Mouse (Mus musculus) forebrain, embryonic 16.5 days (tissue): ENCODE measurements around the gene Lrch2. TPM values are rescaled to one million over a fixed set of nuclear protein-coding genes. Genes with fewer than 3 reads are reported as not detected.
"Not testable (repeated sequence)": the region's sequence is repeated elsewhere in the genome, so short reads cannot be mapped to it uniquely, and the experiment has no call there.

Source experiments
- ATAC-seq: fragments of 200-750 bp; cut with Nextera tagmentation; 2 replicates; pipeline ENCODE4 v1.8.0; 2017; ENCODE audit warnings: mild to moderate bottlenecking, moderate library complexity
- H3K27ac ChIP-seq: fragments of 300-500 bp; sonication (generic); 2 replicates; pipeline ENCODE4 v1.5.1; 2014; ENCODE audit warnings: low read length, control low read depth
- H3K27me3 ChIP-seq: fragments of 300-500 bp; sonication (generic); replicated peaks from 2 replicates; pipeline ENCODE4 v1.6.1; 2014; ENCODE audit warnings: low read length; ENCODE audit not compliant: control insufficient read depth, insufficient read depth
- H3K36me3 ChIP-seq: fragments of 300-500 bp; sonication (generic); 2 replicates; pipeline ENCODE4 v1.6.1; 2014; ENCODE audit not compliant: control insufficient read depth, insufficient read depth
- H3K4me1 ChIP-seq: fragments of 300-500 bp; sonication (generic); replicated peaks from 2 replicates; pipeline ENCODE4 v1.6.1; 2014; ENCODE audit warnings: low read length; ENCODE audit not compliant: control insufficient read depth, insufficient read depth
- H3K4me2 ChIP-seq: fragments of 300-500 bp; sonication (generic); 2 replicates; pipeline ENCODE4 v1.6.1; 2014; ENCODE audit warnings: mild to moderate bottlenecking, low read length, control low read depth
- H3K4me3 ChIP-seq: fragments of 300-500 bp; sonication (generic); replicated peaks from 2 replicates; pipeline ENCODE4 v1.5.1; 2014; ENCODE audit warnings: mild to moderate bottlenecking, low read length, control low read depth
- H3K9ac ChIP-seq: fragments of 300-500 bp; sonication (generic); replicated peaks from 2 replicates; pipeline ENCODE4 v1.6.1; 2014; ENCODE audit warnings: low read depth, low read length, control low read depth
- H3K9me3 ChIP-seq: fragments of 300-500 bp; sonication (generic); 2 replicates; pipeline ENCODE4 v1.6.1; 2016; ENCODE audit warnings: low read length; ENCODE audit not compliant: control insufficient read depth
- WGBS: fragments of 180-500 bp; shearing (Covaris S2); extraction: QIAGEN DNeasy Blood & Tissue Kit; methylation state at CpG from one replicate; pipeline ENCODE4 v1.1.7; 2014; 5-methylcytosine and 5-hydroxymethylcytosine counted together
- polyA plus RNA-seq: library from polyadenylated mRNA; unstranded; fragments of >200 nt; fragmentation: Nextera tagmentation; extraction: Ambion mirVana; gene quantifications from 2 replicates; pipeline ENCODE4 v1.2.1, GENCODE M21; 2015

The Lrch2 gene
- 15.4 and 17.7 TPM in 2 replicates for polyA plus RNA-seq

GRCm38 (mm10) chrX:147553421-147554201 is at the start of gene Lrch2:
Gene Lrch2, minus strand, starts transcription at chrX:147554081.
- Histone ChIP-seq H3K27ac (peak within 1 kb of the TSS; percentile 91), H3K4me3 (peak within 1 kb of the TSS; percentile 66), H3K9ac (peak within 1 kb of the TSS; percentile 80), H3K4me1 (peaks cover 8% of the 10 kb centered on the region), H3K36me3 (no peaks in the 10 kb centered on the region), H3K27me3 (no peaks in the 10 kb centered on the region), H3K9me3 (no peaks in the 10 kb centered on the region), H3K4me2 (peak within 1 kb of the TSS; percentile 48)
- WGBS: 17% methylated on average over 37 of the region's 50 CpGs
- peak; percentile 93 for ATAC-seq

DNA sequence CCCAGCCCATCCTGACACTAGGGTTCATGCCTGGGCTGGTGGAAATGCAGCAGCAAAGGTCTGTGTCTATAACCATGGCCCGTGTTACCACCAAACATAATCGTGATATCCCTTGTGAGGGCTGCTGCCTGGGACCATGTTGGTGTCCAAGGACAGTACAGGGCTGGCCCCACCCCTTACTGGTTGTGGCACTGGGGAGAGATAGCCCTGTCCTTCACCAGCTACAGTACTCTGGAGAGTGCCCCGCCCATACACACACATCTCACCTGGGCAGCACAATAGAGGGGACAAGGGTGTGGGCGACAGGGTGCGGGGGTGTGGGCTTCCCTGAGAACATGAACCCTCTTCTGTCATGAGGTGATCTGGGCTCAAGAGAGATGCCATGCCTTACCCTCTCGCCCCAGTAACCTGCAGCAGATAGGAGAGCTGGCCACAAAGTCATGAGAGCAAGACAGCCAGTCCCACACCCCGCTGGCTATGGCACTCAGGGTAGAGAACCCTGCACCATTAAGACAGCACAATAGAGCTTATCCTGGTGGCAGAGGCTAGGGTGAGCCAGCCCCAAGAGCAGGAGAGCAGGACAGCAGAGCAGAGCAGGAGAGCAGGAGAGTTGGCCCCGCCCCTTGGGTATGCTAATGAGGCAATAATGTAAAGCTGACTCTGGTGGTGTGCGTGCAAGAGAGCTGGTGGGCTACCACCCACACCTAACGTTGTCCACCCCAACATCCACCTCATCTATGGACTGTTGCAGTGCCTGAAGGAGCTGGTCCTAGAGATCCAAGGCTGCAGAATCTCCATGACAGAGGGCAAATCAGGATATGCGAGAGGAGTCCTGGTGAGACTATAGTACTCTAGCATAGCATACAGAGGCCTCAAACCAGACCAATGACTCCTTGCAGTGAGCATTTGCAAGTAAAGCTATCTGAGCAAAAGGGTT is 12.7 kb downstream of the Lrch2 start:
- Histone ChIP-seq H3K4me1 (no peaks in the 10 kb centered on the region), H3K9me3 (no peaks in the 10 kb centered on the region), H3K9ac (no peak overlapping the region), H3K27me3 (no peaks in the 10 kb centered on the region), H3K4me3 (no peak overlapping the region), H3K27ac (no peak overlapping the region), H3K36me3 (no peaks in the 10 kb centered on the region), H3K4me2 (no peak overlapping the region)
- ATAC-seq: 0 out of 2 replicates have a peak, but pooled peaks have one; percentile 28
- WGBS: 64% methylated on average over 11 of the region's 11 CpGs

- Histone ChIP-seq H3K4me1 (no peaks in the 10 kb centered on the region), H3K36me3 (no peaks in the 10 kb centered on the region), H3K9me3 (no peaks in the 10 kb centered on the region), H3K27ac (no peak overlapping the region), H3K27me3 (no peaks in the 10 kb centered on the region), H3K4me3 (no peak overlapping the region), H3K4me2 (no peak overlapping the region), H3K9ac (no peak overlapping the region)
- no peak for ATAC-seq
Observed at GRCm38 (mm10) chrX:147538377-147538776, 15.5 kb downstream of the Lrch2 start.

DNA sequence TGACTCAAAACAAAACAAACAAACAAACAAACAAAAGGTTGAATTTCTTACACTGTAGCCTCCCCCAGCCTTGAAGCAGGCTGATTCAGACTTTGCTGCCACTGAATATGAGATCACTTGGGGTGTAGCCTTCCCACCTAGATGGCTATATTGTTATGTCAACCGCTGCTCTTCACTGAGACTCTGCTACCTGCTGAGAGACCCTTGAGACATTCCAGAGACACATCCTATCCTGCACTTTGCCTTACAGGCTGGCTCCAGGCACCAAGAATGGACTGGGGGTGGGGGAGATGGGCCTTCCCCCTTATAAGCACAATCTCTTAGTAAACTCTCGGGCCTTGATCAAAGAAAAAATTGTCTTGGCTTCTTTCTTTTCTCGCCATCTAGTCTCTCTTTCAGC is 16.8 kb downstream of the Lrch2 start:
- not testable (repeated sequence) for H3K27ac ChIP-seq, H3K36me3 ChIP-seq, H3K4me1 ChIP-seq, H3K9ac ChIP-seq, H3K4me2 ChIP-seq, H3K27me3 ChIP-seq, H3K4me3 ChIP-seq, H3K9me3 ChIP-seq, ATAC-seq
- 66% methylated on average over 3 of the region's 3 CpGs for WGBS

GRCm38 (mm10) chrX:147535616-147536015 is 18.3 kb downstream of the Lrch2 start:
- WGBS: 87% methylated on average over 2 of the region's 2 CpGs
- H3K36me3 ChIP-seq: no peaks in the 10 kb centered on the region
- H3K27ac ChIP-seq: no peak overlapping the region
- H3K4me3 ChIP-seq: no peak overlapping the region
- H3K4me1 ChIP-seq: no peaks in the 10 kb centered on the region
- H3K27me3 ChIP-seq: no peaks in the 10 kb centered on the region
- H3K4me2 ChIP-seq: no peak overlapping the region
- H3K9ac ChIP-seq: no peak overlapping the region
- no peaks in the 10 kb centered on the region for H3K9me3 ChIP-seq
- no peak for ATAC-seq

- no peaks in the 10 kb centered on the region for H3K4me1 ChIP-seq
- H3K4me2 ChIP-seq: no peak overlapping the region
- no peak overlapping the region for H3K27ac ChIP-seq
- H3K9me3 ChIP-seq: no peaks in the 10 kb centered on the region
- H3K4me3 ChIP-seq: no peak overlapping the region
- H3K9ac ChIP-seq: no peak overlapping the region
- H3K27me3 ChIP-seq: no peaks in the 10 kb centered on the region
- ATAC-seq: no peak
- no peaks in the 10 kb centered on the region for H3K36me3 ChIP-seq
- 46% methylated on average over 4 of the region's 4 CpGs for WGBS
Observed at GRCm38 (mm10) chrX:147531675-147532074, 22.2 kb downstream of the Lrch2 start.

GRCm38 (mm10) chrX:147527646-147528172 is 26.2 kb downstream of the Lrch2 start:
- peak overlapping the region; percentile 7; the same call in 1 of the 2 replicates for H3K27ac ChIP-seq
- 36% methylated on average over 7 of the region's 7 CpGs for WGBS
- no peak overlapping the region for H3K4me2 ChIP-seq
- H3K4me1 ChIP-seq: no peaks in the 10 kb centered on the region
- no peak overlapping the region for H3K9ac ChIP-seq
- H3K4me3 ChIP-seq: no peak overlapping the region
- no peaks in the 10 kb centered on the region for H3K27me3 ChIP-seq
- no peaks in the 10 kb centered on the region for H3K9me3 ChIP-seq
- ATAC-seq: peak; percentile 89
- H3K36me3 ChIP-seq: no peaks in the 10 kb centered on the region

DNA sequence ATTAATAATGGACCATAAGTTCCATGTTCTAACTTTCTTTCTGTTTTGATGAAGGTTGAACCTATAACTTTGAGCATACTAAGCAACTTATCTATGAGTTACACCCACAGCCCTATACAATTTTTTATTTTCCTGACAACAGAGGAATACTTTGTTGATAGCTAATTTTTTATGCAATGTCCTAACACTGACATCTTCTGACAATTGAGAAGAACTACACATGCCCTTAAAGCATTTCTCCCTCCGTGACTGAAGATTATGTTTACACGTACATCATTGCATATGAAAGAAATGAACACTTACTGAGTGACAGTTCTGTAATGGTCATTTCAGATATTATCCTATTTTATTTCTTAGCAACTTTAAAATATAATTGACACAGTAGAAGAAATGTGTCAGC is 64.3 kb downstream of the Lrch2 start:
- WGBS: 71% methylated on average over 2 of the region's 2 CpGs
- Histone ChIP-seq H3K27me3 (no peaks in the 10 kb centered on the region), H3K4me3 (no peak overlapping the region), H3K9ac (no peak overlapping the region), H3K36me3 (no peaks in the 10 kb centered on the region), H3K4me2 (no peak overlapping the region), H3K9me3 (no peaks in the 10 kb centered on the region), H3K27ac (no peak overlapping the region), H3K4me1 (no peaks in the 10 kb centered on the region)
- ATAC-seq: no peak

GRCm38 (mm10) chrX:147453610-147454009 is 100.3 kb downstream of the Lrch2 start, which contains the start of gene Vmn1r239-ps:
Gene Vmn1r239-ps, minus strand, starts transcription at chrX:147453710.
- not testable (repeated sequence) for ATAC-seq, H3K4me2 ChIP-seq, H3K36me3 ChIP-seq, H3K4me3 ChIP-seq, H3K9ac ChIP-seq, H3K9me3 ChIP-seq, H3K27ac ChIP-seq, H3K27me3 ChIP-seq, H3K4me1 ChIP-seq
- WGBS: 86% methylated on average over 1 of the region's 1 CpGs
